Mouse (Mus musculus) G1E (cell line): ENCODE data around the gene Pgbd5. TPM values are rescaled to one million over a fixed set of nuclear protein-coding genes. Genes with fewer than 3 reads are reported as not detected.

Source experiments
- ATAC-seq: 2 replicates; pipeline ENCODE4 v1.8.0; 2016; ENCODE audit warnings: mild to moderate bottlenecking; ENCODE audit not compliant: insufficient number of reproducible peaks, poor library complexity, low FRiP score, severe bottlenecking; ENCODE audit errors: extremely low read depth
- DNase-seq: peaks from one replicate; pipeline ENCODE4 v3.0.0; 2012; ENCODE audit warnings: low spot score
- H3K27me3 ChIP-seq: 2 replicates; pipeline ENCODE4 v1.6.1; 2012; ENCODE audit warnings: mild to moderate bottlenecking, low read length, inconsistent platforms; ENCODE audit not compliant: insufficient read depth
- H3K36me3 ChIP-seq: replicated peaks from 2 replicates; pipeline ENCODE3; 2012; ENCODE audit warnings: mild to moderate bottlenecking, inconsistent platforms
- H3K4me1 ChIP-seq: 2 replicates; pipeline ENCODE4 v1.6.1; 2012; ENCODE audit warnings: low read depth, low read length, inconsistent platforms, mixed read lengths; ENCODE audit not compliant: insufficient read depth
- H3K4me3 ChIP-seq: 2 replicates; pipeline ENCODE4 v1.5.1; 2012; ENCODE audit warnings: low read depth, mild to moderate bottlenecking, inconsistent platforms, low read length, moderate library complexity, mixed read lengths
- H3K9me3 ChIP-seq: replicated peaks from 2 replicates; pipeline ENCODE4 v1.6.1; 2012; ENCODE audit warnings: inconsistent platforms
- CTCF ChIP-seq: IDR thresholded peaks from 2 replicates; pipeline ENCODE4 v1.5.1; 2012; ENCODE audit warnings: low read depth, low read length, inconsistent platforms, mixed read lengths
- GATA1 ChIP-seq: IDR thresholded peaks from 2 replicates; pipeline ENCODE4 v1.6.1; 2012; ENCODE audit warnings: borderline replicate concordance, low read length, inconsistent platforms, mixed read lengths
- GATA2 ChIP-seq: IDR thresholded peaks from 2 replicates; pipeline ENCODE4 v1.6.1; 2012; ENCODE audit warnings: low read depth, low read length, inconsistent platforms, borderline replicate concordance
- POLR2AphosphoS5 ChIP-seq: IDR thresholded peaks from 2 replicates; pipeline ENCODE4 v1.6.1; 2012; ENCODE audit warnings: low read depth, low read length, inconsistent platforms; ENCODE audit not compliant: insufficient replicate concordance
- TAL1 ChIP-seq: conservative IDR thresholded peaks from 2 replicates; pipeline ENCODE4 v1.6.1; 2012; ENCODE audit warnings: low read depth, low read length, inconsistent platforms, mixed read lengths
- polyA plus RNA-seq: library from polyadenylated mRNA; stranded (reverse); fragments of >175 nt; gene quantifications from 2 replicates; pipeline ENCODE4 v1.2.3, GENCODE M21; 2012
- total RNA-seq, 2 experiments: library from RNA; stranded (forward) in 1 of 2; stranded (reverse) in 1 of 2; fragments of 200-1000 nt in 1 of 2; fragments of >200 nt in 1 of 2; fragmentation: Nextera tagmentation in 1 of 2; gene quantifications; 2 replicates each; pipeline ENCODE4 v1.2.3; 2014 to 2017

The Pgbd5 gene
- total and polyA plus RNA-seq, 3 experiments, result 0.22 TPM; not detected in 2

DNA sequence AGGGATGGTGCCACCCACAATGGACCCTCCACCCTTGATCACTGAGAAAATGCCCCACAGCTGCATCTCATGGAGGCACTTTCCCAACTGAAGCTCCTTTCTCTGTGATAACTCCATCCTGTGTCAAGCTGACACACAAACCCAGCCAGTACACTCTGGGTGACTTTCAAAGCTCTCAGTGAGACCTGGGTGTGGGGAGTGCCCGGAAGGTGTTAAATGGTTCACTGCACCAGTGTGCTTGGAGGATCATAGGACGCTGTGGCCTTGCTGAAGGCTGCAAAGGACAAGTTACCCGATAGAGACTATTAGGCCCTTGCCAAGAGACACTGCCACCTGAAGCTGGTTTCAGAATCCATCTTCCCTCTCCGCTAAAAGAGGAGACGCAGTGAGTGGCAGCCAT lies 36.2 kb upstream of the Pgbd5 start:
- Histone ChIP-seq H3K27me3 (no peaks in the 10 kb centered on the region), H3K9me3 (peaks cover 13% of the 10 kb centered on the region; the same call in 1 of the 2 replicates), H3K4me1 (no peaks in the 10 kb centered on the region), H3K4me3 (no peak overlapping the region), H3K36me3 (no peaks in the 10 kb centered on the region)
- DNase-seq, result no peak
- no peak for TF ChIP-seq GATA1
- no peak for TF ChIP-seq POLR2AphosphoS5
- no peak for TF ChIP-seq GATA2
- TF ChIP-seq CTCF, result no peak
- TF ChIP-seq TAL1, result no peak
- no peak for ATAC-seq

DNA sequence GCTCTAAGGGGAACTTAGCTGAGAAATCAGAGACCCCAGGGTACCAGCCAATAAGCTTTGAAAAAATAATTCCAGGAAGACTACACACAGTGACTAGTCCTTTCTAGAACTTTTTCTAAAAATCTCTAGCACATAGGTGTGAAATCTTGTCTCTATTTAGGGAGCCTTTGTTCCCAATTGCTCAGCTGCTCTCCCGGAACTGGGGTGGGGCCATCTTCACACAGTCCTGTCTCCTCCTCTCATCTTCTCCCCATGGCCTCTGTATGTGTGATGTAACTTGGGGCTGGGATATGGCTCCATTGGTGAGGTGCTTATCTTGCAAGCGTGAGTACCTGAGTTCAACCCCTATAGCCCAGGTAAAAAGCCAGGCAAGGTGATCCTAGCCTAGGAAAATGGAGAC lies 25.2 kb upstream of the Pgbd5 start:
- Histone ChIP-seq H3K36me3 (no peaks in the 10 kb centered on the region), H3K27me3 (no peaks in the 10 kb centered on the region), H3K9me3 (peaks cover 18% of the 10 kb centered on the region), H3K4me3 (no peak overlapping the region), H3K4me1 (no peaks in the 10 kb centered on the region)
- TF ChIP-seq GATA1 (no peak), GATA2 (no peak), TAL1 (no peak), POLR2AphosphoS5 (no peak), CTCF (no peak)
- no peak for DNase-seq
- no peak for ATAC-seq

DNA sequence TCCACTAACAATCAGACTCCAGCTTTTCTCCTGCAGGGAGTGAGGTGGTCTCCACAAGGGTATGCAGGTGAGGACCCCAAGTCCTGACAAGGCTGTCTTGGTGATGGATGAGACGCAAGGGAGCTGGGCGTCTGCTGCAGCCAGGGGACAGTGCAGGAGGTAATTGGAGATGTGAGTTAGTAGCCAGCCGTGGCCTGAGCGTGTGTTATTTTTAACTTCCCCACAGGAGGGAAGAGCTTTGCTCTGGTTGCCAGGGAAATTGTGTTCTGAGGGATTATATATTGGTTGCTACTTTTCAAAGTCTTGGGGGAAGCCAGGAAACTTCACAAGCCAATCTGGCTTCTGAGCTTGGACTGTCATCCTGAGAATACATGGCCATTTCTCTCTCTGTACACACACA lies 23.7 kb upstream of the Pgbd5 start:
- Histone ChIP-seq H3K9me3 (peaks cover 26% of the 10 kb centered on the region), H3K4me3 (no peak overlapping the region), H3K36me3 (no peaks in the 10 kb centered on the region), H3K4me1 (no peaks in the 10 kb centered on the region), H3K27me3 (no peaks in the 10 kb centered on the region)
- DNase-seq (no peak), ATAC-seq (no peak)
- TF ChIP-seq TAL1 (no peak), CTCF (no peak), GATA1 (no peak), GATA2 (no peak), POLR2AphosphoS5 (no peak)

DNA sequence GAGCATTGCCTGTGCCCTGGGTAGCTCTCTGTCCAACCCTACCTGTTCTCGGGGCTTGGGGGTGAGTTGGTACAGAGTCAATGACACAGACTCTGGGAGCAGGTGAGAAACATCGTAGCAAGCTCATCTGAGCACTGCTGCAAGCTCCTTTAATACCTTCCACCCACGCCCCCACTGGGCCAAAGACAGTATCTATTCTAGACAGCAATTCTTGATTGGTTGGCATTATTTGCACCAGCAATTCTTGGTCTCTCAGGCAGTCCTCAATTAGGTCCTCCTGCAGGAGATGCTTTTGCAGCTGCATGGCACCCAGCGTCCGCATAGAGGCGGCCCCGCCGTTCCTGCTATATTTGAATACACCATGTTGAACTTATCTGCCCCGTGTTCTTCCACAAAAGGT lies 22.7 kb upstream of the Pgbd5 start:
- Histone ChIP-seq H3K4me1 (no peaks in the 10 kb centered on the region), H3K27me3 (no peaks in the 10 kb centered on the region), H3K36me3 (no peaks in the 10 kb centered on the region), H3K9me3 (peaks cover 28% of the 10 kb centered on the region), H3K4me3 (no peak overlapping the region)
- no peak for DNase-seq
- no peak for ATAC-seq
- TF ChIP-seq TAL1 (no peak), POLR2AphosphoS5 (no peak), GATA1 (no peak), CTCF (no peak), GATA2 (no peak)

DNA sequence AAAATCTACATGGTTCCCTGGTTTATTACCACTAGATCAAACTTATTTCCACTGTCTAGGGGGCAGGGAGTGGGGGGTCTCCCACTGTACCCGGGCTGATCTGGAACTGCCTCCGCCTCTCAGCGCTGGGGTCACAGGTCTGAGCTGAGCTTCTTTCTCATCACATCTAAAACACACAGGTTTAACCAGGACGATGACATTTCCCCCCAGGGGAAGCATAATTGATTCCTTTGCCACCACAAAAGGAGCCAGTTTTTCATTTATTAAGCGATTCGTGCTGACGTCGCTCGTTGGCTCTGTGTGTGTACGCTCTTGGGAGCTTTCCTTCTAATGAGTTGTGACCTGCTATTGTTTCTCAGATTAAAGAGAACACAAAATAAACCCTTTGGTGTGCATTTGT lies 21.6 kb upstream of the Pgbd5 start:
- DNase-seq, result no peak
- TF ChIP-seq CTCF (no peak), POLR2AphosphoS5 (no peak), GATA2 (no peak), GATA1 (no peak), TAL1 (no peak)
- Histone ChIP-seq H3K36me3 (no peaks in the 10 kb centered on the region), H3K27me3 (no peaks in the 10 kb centered on the region), H3K9me3 (peaks cover 29% of the 10 kb centered on the region), H3K4me1 (no peaks in the 10 kb centered on the region), H3K4me3 (no peak overlapping the region)
- no peak for ATAC-seq

DNA sequence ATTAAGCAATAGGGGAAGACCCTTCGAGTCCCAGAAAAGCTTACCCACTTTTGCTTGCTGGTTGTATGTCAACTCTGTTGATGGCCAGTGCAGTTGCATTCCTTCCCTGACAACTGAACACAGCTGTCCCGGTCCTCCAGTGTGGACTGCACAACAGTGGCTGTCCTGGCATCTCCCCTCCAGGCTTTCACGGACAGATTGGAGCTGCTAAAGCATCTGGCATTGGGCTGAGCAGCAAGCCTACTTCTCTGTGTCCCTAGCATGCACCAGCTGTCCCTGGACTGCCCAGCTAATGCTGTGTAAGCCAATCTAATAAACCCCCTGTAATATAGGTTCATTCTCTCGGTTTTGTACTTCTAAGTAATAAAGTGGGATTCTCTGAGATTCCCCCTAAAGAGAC lies 21.2 kb upstream of the Pgbd5 start:
- no peaks in the 10 kb centered on the region for H3K27me3 ChIP-seq
- TF ChIP-seq CTCF (no peak), POLR2AphosphoS5 (no peak), GATA2 (no peak), TAL1 (no peak), GATA1 (no peak)
- no peak overlapping the region for H3K4me3 ChIP-seq
- H3K9me3 ChIP-seq, result peaks cover 28% of the 10 kb centered on the region
- DNase-seq (no peak), ATAC-seq (no peak)
- no peaks in the 10 kb centered on the region for H3K4me1 ChIP-seq
- H3K36me3 ChIP-seq, result no peaks in the 10 kb centered on the region
